Mouse (Mus musculus) left cerebral cortex, postnatal 36 days (tissue): ENCODE data around the gene Ptpn20. TPM values are rescaled to one million over a fixed set of nuclear protein-coding genes. Genes with fewer than 3 reads are reported as not detected.

Experiments
- DNase-seq, 2 experiments: peaks; one replicate each; pipeline ENCODE4 v3.0.0; 2021 to 2022; ENCODE audit warnings: low spot score in 2 of 2, mixed read lengths in 1 of 2
- intact Hi-C: fragments of 180-260 bp; cut with DNase I; formaldehyde crosslinking; loops from one replicate; pipeline ENCODE4 v1.15.1; 2025
- total RNA-seq, 2 experiments: library from RNA; stranded (reverse); gene quantifications; 2 replicates each; pipeline ENCODE4 v1.2.3; 2021

Gene Ptpn20
- total RNA-seq, result under 1 TPM; 0.52 to 0.57 TPM

- DNase-seq, result no peak
- intact Hi-C loops, result no loop called here
Observed at GRCm38 (mm10) chr14:33588951-33589350, at the start of gene Ptpn20. TSS of gene Ptpn20 (plus strand) at chr14:33589207.

GRCm38 (mm10) chr14:33539559-33540167 is 49.3 kb upstream of the Ptpn20 start:
- intact Hi-C loops, result loop anchor here (10.0 kb wide), 1 partner anchor 155 kb away; no protein-coding TSS in a partner anchor
- no peak for DNase-seq

GRCm38 (mm10) chr14:33545565-33546143 is 43.4 kb upstream of the Ptpn20 start:
- peak; percentile 28 to 49 for DNase-seq
- intact Hi-C loops, result no loop called here

- intact Hi-C loops, result no loop called here
- DNase-seq, result no peak
Observed at GRCm38 (mm10) chr14:33548650-33549049, 40.4 kb upstream of the Ptpn20 start.

GRCm38 (mm10) chr14:33549856-33550255 is 39.2 kb upstream of the Ptpn20 start:
- no peak for DNase-seq
- intact Hi-C loops, result no loop called here

GRCm38 (mm10) chr14:33570737-33571136 is 18.3 kb upstream of the Ptpn20 start:
- intact Hi-C loops, result no loop called here
- DNase-seq, result no peak

- DNase-seq, result no peak
- intact Hi-C loops, result no loop called here
Observed at GRCm38 (mm10) chr14:33573643-33574042, 15.4 kb upstream of the Ptpn20 start.

GRCm38 (mm10) chr14:33579771-33580484 is 9.1 kb upstream of the Ptpn20 start:
- DNase-seq, result peak; percentile 26 to 33
- intact Hi-C loops, result loop anchor here (5.0 kb wide), 1 partner anchor 193 kb away; no protein-coding TSS in a partner anchor

GRCm38 (mm10) chr14:33598376-33599130 is 9.5 kb downstream of the Ptpn20 start:
- DNase-seq, result no peak
- intact Hi-C loops, result no loop called here

GRCm38 (mm10) chr14:33607431-33607830 is 18.4 kb downstream of the Ptpn20 start:
- intact Hi-C loops, result no loop called here
- peak in 1 of 2 experiments; percentile 16 for DNase-seq

GRCm38 (mm10) chr14:33625036-33625435 is 36.0 kb downstream of the Ptpn20 start:
- intact Hi-C loops, result no loop called here
- DNase-seq, result no peak

- intact Hi-C loops, result no loop called here
- peak in 1 of 2 experiments; percentile 16 for DNase-seq
Observed at GRCm38 (mm10) chr14:33632790-33633372, 43.9 kb downstream of the Ptpn20 start.

- intact Hi-C loops, result no loop called here
- no peak for DNase-seq
Observed at GRCm38 (mm10) chr14:33634354-33634753, 45.3 kb downstream of the Ptpn20 start.

GRCm38 (mm10) chr14:33634774-33635173 is 45.8 kb downstream of the Ptpn20 start:
- intact Hi-C loops, result no loop called here

GRCm38 (mm10) chr14:33639357-33639756 is 50.4 kb downstream of the Ptpn20 start:
- intact Hi-C loops, result no loop called here
- DNase-seq, result no peak

More at GRCm38 (mm10) chr14:33634774-33635173, 45.8 kb downstream of the Ptpn20 start:
- DNase-seq, result no peak

- intact Hi-C loops, result no loop called here
- DNase-seq, result no peak
Observed at GRCm38 (mm10) chr14:33650721-33651120, 61.7 kb downstream of the Ptpn20 start.

- intact Hi-C loops, result no loop called here
- DNase-seq, result no peak
Observed at GRCm38 (mm10) chr14:33657471-33657901, 68.5 kb downstream of the Ptpn20 start.

GRCm38 (mm10) chr14:33658331-33658730 is 69.3 kb downstream of the Ptpn20 start:
- intact Hi-C loops, result no loop called here
- no peak for DNase-seq

GRCm38 (mm10) chr14:33662080-33662479 is 73.1 kb downstream of the Ptpn20 start:
- DNase-seq, result no peak
- intact Hi-C loops, result no loop called here

GRCm38 (mm10) chr14:33666301-33666700 is 77.3 kb downstream of the Ptpn20 start:
- DNase-seq, result no peak
- intact Hi-C loops, result no loop called here
